Mouse (Mus musculus): ENCODE results near the gene Sptlc2. TPM values are rescaled to one million over a fixed set of nuclear protein-coding genes. Genes with fewer than 3 reads are reported as not detected.
"Not testable (repeated sequence)": the region's sequence is repeated elsewhere in the genome, so short reads cannot be mapped to it uniquely, and the experiment has no call there.

Gene Sptlc2
- total RNA-seq, 2 experiments from 2014 or later: 33.3 to 46.3 TPM

DNA sequence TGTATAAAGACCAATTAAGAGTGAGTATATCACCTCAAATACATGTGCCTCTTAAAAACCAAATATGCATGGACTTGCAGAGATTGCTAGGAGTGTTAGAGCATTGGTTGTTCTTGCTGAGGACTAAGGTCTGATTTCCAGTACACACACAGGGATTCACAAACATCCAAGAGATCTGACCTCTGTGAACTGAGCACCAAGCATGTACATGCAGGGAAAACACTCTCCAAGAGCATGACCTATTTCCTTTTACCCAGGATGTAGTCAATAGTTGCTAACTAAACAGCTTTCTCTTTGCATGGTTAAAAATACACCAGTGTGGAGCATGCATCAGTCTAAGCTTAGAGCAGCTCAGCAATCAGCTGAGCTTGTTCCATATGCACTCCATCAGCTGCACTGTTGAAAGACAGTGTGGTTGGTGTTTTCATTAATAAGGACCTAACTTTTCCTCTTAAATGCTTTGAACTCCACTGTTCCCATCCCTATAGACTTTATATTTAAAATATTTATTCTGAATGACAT is 45.0 kb downstream of the Sptlc2 start:
- no peak for ATAC-seq (replicated peaks; ENCODE audit: low FRiP score, low TSS enrichment, poor library complexity, severe bottlenecking)

DNA sequence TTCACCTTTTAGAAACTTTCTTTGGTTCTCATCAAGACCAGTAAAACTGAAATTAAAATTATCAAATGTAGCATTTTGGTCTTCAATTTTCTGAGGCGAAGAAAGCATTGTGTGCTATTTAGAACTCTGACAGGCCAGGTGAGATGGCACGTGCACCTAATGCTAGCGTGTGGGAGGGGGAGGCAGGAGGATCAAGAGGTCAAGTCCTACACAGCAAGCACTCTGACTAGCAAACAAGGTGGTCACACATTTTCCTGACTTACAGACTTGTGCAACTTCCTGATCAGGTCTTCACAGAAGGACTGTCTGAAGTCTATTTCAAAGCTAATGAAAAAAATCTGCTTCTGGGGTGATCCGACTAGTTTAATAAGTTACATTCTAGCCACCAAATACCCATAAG is 50.1 kb downstream of the Sptlc2 start:
- no peak for ATAC-seq (replicated peaks; ENCODE audit: low FRiP score, low TSS enrichment, poor library complexity, severe bottlenecking)

DNA sequence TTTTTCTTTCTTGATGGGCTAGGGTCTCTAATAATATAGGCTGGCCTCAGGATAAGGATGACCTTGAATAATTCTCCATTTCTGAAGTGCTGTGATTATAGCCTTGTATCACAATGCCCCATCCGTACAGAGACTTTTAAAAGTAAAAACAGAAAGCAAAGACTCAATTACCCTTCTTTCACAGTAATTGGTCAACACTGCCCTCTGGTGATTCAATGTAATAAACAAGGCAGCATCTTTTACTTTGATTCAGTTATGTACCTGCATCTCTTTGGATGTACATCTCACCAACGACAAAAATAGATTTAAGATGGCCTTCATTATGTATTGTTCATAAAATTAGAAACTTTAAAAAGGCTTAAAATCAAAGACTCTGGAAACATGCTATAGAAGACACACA is 53.3 kb downstream of the Sptlc2 start:
- ATAC-seq (replicated peaks; ENCODE audit: low FRiP score, low TSS enrichment, poor library complexity, severe bottlenecking): peak; percentile 59

DNA sequence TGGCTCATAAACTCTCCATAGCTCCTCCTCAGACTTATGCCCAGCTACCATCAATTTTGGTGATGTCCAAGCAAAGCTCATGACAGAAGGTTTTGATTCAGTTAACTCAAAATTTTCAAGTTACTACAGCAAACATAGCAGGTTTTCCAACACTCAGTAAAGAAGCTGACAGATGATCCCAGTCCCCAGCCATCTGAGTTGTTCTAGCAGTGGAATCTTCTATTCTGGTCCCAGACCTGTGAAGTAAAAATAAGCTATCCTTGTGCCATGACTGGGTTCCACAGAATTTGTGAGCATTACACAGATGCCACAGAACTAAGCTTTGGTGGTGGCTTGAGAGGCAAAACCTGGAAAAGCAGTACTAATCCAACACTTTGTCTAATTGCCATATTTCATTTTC is 54.4 kb downstream of the Sptlc2 start:
- no peak for ATAC-seq (replicated peaks; ENCODE audit: low FRiP score, low TSS enrichment, poor library complexity, severe bottlenecking)

DNA sequence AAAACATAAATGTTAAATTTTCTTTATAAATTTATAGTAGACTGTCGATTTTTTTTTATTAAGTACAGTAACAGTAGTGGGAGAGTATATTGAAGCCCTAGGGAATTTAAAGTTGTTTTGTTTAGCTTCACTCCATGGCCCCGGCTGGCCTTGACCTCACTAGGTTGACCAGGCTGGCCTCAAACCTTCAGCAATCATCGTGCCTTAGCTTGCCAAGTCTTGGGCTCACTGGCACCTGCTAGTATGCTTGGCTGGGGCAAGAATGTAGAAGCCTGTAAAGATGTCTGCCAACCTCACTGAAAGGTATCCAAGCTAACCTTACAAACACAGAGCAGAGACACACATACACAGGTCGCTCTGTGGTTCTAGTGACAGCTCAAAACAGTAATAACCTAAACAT is 55.6 kb downstream of the Sptlc2 start:
- no peak for ATAC-seq (replicated peaks; ENCODE audit: low FRiP score, low TSS enrichment, poor library complexity, severe bottlenecking)

DNA sequence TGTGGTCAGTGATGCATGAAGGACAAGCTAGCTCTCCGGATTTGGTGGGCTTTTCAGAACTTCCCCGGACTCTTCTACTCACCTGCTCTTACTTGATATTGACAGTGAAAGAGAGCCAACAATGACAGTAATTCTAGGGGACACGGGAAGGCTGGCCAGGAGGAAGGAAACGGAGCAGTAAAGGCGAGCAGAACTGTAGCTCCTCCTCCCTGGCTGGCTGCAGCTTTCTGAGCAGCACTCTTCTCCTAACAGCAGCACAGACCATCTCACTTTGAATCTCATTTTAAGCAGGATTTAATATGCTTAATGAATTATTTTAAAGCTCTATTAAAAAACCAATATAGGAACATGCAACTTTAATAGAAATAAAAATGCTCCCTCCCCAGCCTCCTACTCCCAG is 56.2 kb downstream of the Sptlc2 start:
- no peak for ATAC-seq (replicated peaks; ENCODE audit: low FRiP score, low TSS enrichment, poor library complexity, severe bottlenecking)

DNA sequence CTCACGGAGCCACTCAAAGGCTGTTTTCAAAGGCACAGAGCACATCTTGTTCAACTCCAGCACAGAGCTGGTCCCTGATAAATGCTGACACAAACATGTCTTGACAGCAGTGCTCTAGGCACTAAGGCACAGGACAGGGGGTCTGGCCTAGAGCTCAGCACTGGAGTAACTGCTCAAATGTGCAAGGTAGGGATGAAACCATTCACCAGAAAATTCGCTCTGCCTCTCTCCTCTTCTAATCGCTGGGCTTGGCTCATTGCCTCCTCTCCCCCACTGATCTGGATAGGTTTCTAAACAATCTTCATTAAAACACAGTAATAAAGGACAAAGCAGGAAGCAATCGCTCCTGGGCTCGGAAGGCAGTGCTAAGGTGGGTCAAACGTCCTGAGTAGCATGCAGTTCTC is 57.1 kb downstream of the Sptlc2 start:
- no peak for ATAC-seq (replicated peaks; ENCODE audit: low FRiP score, low TSS enrichment, poor library complexity, severe bottlenecking)

DNA sequence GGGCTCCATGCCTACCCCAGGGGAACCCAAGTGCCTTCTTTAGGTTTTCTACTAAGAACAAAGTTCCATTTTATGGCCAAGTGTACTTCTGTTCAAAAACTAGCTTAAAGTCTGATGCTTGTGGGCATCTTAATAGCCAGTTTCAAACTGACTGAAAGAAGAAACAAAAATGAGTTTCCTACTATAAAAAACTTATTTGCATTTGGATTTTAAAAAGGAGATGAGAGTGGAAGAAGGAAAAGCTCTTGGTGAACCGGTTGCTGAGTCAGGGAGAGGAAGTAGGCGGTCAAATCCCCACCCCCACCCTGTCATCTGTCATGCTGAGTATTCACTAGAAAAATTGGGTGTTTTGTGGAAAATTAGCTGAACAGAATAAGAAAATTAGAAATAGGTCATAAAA is 57.9 kb downstream of the Sptlc2 start:
- ATAC-seq (replicated peaks; ENCODE audit: low FRiP score, low TSS enrichment, poor library complexity, severe bottlenecking): no peak

DNA sequence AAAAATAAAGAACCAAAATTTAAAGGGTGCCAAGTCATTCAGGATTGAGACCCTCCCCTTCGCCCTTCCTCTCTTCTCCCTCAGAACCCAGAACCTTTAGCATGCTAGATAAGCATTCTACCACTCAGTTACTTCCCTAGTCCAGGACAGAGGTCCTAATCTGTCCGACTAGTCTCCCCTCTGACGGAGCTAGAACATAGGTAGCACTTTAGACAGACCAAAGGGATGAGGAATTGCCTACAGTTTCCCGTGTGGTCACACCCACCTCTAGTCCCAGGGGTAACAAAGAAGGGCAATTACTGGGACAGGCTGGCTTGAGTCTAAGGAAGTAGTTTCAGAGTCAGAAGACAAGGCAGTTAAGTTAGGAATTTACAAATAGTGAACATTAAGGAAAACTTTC is 60.1 kb downstream of the Sptlc2 start:
- ATAC-seq (replicated peaks; ENCODE audit: low FRiP score, low TSS enrichment, poor library complexity, severe bottlenecking): no peak

DNA sequence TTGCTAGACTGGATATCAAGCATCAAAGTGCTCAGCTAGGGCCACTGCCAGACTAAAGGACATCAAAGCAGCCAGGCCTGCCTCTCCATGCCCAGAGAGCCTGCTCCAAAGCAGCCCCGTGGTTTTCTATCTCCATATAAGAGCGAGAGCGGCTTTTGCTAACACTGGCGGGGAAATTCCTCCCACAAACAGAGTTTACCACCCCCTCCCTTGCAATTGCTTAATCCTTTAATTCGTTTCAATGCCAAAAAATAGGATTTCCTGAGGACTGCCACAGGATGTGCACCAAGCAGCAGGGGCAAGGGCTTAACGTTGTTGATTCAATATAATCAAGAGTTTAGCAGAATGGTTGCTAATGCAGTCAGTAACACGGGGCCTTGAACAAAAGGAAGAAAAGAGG is 60.5 kb downstream of the Sptlc2 start:
- ATAC-seq (replicated peaks; ENCODE audit: low FRiP score, low TSS enrichment, poor library complexity, severe bottlenecking): no peak

DNA sequence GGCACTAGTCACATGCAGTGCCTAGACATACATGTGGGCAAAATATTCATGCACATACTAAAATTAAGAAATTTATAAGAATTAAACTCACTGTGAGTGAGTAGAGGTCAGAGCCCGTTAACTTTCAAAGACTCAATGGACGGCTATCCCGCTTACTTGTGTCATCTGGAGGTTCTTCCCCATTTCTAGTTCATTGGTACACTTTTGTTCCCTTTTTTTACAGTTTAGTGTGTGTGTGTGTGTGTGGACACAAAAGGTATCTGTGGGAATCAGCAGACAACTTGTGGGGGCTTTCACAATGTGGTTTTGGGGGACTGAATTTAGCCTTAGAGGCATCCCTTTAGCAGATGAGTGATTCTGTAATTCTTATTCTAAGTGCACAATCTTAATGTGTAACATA is 62.7 kb downstream of the Sptlc2 start:
- ATAC-seq (replicated peaks; ENCODE audit: low FRiP score, low TSS enrichment, poor library complexity, severe bottlenecking): no peak

DNA sequence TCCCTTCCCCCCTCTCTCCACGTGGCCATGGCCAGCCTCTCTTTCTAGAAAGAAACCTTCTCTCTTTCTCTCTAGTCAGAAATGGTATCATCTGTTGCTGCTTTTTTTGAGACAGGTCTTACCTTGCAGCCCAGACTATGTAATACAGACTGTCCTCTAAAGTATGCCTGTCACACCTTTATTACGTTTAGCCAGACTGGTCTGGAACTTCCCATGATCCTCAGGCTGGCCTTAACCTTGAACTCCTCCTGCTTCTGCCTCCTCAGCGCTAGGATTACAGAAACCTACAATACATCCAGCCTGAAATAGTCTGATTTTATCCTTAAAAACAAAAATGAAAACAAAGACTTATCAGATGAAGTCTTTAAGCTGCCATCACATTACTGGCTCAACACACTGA is 68.9 kb downstream of the Sptlc2 start:
- no peak for ATAC-seq (replicated peaks; ENCODE audit: low FRiP score, low TSS enrichment, poor library complexity, severe bottlenecking)

DNA sequence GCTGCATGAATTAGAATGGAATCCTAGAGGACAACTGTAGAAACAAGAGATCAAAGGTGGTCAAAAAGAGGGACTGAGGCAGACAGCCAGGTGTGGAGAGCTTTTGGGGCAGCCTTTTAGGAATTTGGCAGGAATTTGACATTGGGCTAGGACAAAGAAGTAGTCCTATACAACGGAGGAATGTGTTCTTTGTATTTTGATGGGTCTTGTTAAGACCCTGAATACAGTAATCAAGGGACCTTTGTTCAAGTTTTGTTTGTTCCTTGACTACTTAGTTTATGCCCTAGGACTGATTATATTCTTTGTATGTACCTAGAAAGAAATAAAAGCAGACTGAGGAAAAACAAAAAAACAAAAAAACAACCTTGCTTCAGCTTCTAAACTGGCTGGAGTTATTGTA is 70.2 kb downstream of the Sptlc2 start:
- ATAC-seq (replicated peaks; ENCODE audit: low FRiP score, low TSS enrichment, poor library complexity, severe bottlenecking): no peak

DNA sequence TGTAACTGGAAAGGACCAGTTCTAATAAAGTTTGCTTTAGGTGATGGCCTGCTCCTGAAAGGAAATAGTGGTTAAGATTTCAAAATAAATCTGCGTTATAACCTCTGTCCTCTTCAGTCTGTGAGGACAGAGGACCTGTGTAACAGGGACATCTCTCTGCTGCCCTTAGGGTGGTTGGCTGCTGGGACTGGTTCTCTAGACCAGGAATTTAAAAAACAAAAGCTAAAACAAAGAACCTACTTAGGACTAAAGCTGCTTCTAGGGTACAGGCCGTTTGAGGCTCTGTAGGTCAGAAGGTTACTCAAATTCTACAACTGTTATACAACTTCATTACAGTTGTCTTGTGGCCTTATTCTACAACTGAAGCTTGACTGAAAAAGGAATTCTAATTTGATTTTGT is 75.1 kb downstream of the Sptlc2 start:
- no peak for ATAC-seq (replicated peaks; ENCODE audit: low FRiP score, low TSS enrichment, poor library complexity, severe bottlenecking)

DNA sequence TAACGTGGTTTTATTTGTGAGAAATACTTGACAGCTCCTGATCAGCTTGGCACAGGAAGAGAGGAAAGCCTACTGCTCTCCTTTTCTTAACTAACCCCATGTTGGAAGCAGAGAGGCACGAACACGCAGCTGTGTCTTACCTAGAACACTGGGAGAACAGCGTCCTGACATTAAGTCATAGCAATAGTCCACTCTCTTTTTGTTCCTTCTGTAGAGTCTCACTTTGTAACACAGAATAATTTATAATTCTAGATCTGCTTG is 81.6 kb downstream of the Sptlc2 start:
- not testable (repeated sequence) for ATAC-seq (replicated peaks; ENCODE audit: low FRiP score, low TSS enrichment, poor library complexity, severe bottlenecking)

DNA sequence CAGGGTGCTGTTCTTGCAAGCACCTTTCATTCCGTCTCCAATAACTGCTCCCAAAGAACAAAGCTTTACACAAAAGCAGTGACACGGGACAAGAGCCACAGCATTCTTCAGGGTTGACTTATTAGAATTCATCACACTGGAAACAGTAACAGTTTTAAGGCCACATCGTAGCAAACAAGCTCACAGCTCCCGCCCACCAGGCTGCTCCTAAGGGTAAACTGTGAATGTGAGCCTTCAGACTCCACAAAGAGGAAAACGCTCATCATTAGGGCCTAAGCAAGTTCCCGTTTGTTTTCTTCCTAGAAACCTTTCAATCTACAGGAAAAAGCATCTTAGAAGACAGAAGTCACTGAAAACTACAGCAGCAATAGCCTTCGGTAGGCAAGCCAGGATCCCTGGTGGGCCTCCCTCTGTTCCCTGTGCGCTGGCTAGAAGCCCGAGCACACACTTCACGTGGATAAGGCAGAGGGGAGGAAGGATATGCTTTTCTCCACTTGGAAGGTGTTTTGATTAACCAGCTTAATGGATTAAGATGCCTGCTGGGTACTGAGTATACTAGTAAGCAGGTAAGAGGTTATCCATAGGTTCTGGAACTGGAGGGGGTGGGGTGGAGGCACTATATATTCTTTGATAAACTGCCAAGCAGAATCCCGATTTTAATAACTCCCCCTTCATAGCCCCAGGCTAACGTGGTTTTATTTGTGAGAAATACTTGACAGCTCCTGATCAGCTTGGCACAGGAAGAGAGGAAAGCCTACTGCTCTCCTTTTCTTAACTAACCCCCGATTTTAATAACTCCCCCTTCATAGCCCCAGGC is 82.2 kb downstream of the Sptlc2 start:
- ATAC-seq (replicated peaks; ENCODE audit: low FRiP score, low TSS enrichment, poor library complexity, severe bottlenecking): no peak

DNA sequence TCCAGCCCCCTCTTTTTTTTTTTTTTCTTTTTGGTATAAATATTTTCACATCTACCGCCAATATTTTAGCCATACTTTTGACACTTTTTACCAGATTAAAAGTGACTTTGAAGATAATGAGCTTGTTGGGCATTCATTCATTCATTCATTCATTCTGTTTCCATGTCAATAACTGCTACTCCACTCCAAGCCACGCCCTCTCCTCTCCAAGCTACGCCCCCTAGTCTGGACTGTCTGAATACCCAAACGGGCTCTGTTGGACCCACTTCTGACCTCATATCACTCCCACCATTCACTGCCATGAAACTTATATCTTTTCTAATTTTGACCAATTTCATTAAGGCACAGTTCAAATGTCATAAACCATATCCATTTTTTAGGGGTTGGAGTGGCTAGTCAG is 87.0 kb downstream of the Sptlc2 start:
- no peak for ATAC-seq (replicated peaks; ENCODE audit: low FRiP score, low TSS enrichment, poor library complexity, severe bottlenecking)

DNA sequence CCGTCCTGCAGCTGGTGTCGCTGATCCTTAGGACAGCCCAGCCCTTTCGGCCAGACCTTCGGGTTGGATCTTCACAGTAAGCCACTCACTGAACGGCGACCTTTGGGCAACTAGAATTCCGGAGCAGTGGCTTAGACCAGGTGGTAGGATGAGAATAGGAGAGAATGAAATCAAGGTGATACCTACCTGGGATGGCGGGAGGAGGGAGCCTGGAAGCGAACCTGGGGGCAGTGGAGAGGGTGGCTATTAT is 87.8 kb downstream of the Sptlc2 start:
- no peak for ATAC-seq (replicated peaks; ENCODE audit: low FRiP score, low TSS enrichment, poor library complexity, severe bottlenecking)

DNA sequence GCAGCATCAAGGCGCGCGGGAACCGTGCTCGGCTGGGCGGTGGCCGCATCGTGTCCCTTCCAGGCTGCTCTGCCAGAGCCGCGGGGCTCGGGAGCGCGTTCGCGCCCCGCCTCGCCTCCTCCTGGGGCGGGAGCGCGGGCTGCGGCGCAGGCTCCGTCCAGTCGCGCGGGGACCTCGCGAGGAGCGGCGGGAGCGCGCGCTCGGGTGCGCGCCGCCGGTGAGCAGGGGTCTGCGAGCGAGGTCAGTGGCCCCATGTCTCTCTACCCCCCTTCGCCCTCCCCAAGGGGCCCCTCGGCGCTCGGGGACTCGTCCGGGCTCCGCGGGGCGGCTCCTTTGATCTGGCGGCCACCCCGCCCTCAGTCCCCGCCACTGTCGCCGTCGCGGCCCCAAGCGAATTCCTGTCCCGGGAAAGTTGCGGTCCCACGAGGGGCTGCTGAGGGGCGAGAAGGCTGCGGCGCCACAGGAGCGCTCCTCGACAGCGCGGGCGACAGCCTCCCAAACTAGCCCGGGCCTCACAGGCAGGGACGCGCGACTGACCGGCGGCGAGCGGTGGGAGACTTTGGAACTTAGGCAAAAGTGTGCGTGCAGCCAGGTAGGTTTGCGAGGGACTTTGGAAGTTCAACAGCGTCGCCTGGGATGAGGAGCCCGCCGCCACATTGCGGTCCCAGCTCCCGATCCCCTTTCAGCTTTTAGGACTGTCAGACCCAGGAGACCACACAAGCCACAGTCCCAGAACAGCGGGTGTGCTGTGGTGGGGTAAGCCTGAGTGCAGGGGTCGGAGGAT is 88.3 kb downstream of the Sptlc2 start, which contains the start of gene Ism2:
Gene Ism2, minus strand, starts transcription at position 49 of the 784 bp plus-strand sequence.
- ATAC-seq (replicated peaks; ENCODE audit: low FRiP score, low TSS enrichment, poor library complexity, severe bottlenecking): peak; percentile 53

DNA sequence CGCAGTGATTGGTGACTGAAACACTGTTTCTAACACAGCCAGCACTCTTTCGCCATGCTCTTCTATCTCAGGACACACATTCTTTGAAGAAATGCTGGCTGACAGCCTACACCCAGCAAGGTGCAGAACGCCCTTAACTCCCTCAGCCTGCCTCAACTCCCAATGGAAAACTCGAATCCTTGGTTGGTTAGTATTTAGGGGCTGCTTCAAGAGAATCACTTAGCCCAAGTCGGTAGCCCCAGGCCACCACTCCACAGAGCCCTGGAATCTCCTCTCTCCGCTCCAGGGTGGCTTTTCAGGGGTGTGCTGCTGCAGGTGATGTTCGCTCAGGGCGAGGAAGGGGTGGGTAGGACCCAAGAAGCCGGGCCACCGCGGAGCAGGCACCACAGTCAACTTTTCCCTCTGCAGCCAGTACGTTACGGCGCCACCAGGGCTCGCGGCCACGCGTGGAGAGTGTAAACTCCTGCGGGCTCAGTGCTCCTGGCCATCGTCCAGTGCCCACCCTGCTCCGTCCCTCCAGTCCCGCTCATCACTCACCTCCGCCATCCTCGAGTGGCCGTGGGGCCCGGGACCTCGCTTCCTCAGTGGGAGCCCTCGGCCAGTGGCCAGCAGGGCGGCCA is 89.0 kb downstream of the Sptlc2 start:
- peak; percentile 35 for ATAC-seq (replicated peaks; ENCODE audit: low FRiP score, low TSS enrichment, poor library complexity, severe bottlenecking)

DNA sequence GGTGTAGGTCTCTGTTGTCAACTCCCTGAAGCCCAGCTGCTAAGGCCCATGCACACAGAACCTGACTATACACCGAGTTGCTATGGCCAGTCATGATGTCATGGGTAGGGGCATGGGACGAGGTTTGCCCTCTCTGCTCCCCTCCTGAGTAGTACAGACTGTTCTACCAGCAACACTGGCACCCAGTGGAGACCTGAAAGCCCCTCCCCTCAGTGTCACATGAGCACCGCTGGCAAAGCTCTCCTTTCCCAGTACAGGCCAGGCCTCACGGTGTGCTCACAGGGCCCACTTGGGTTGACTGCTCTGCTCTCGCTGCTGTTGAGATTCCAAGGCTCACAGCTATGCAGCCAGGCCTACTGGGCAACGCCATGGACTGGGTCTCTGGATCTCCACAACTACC is 94.2 kb downstream of the Sptlc2 start:
- ATAC-seq (replicated peaks; ENCODE audit: low FRiP score, low TSS enrichment, poor library complexity, severe bottlenecking): peak; percentile 23; the same call in 1 of the 2 replicates

Measured in megakaryocyte-erythroid progenitor cell, adult 5-6 weeks (primary cell).